Mouse (Mus musculus): Measurements from ENCODE around the gene Dcdc2c. TPM values are rescaled to one million over a fixed set of nuclear protein-coding genes. Genes with fewer than 3 reads are reported as not detected.

Gene Dcdc2c
- polyA plus RNA-seq, 1 experiment: 0.05 TPM

- H3K4me2 ChIP-seq (ENCODE audit: low read depth): no peak overlapping the region
- TF ChIP-seq MYOD1 (IDR thresholded peaks at IDR 0.05; ENCODE audit: control insufficient read depth in 1 of 3, insufficient read length in 2 of 3, low read depth in 2 of 3): no peak
- no peak for TF ChIP-seq POLR2AphosphoS2 (IDR thresholded peaks at IDR 0.05; ENCODE audit: insufficient read length, low read depth)
- no peak for TF ChIP-seq MAX (IDR thresholded peaks at IDR 0.05; ENCODE audit: low read depth)
- no peak for TF ChIP-seq POLR2A (IDR thresholded peaks at IDR 0.05; ENCODE audit: insufficient read length, low read depth)
- TF ChIP-seq REST (IDR thresholded peaks at IDR 0.05; ENCODE audit: insufficient read depth, insufficient read length): no peak
- TF ChIP-seq TCF12 (IDR thresholded peaks at IDR 0.05; ENCODE audit: insufficient read depth, poor library complexity, severe bottlenecking): no peak
- TF ChIP-seq E2F4 (IDR thresholded peaks at IDR 0.05; ENCODE audit: insufficient read depth): no peak
- no peak for TF ChIP-seq MYOG (IDR thresholded peaks at IDR 0.05; ENCODE audit: control insufficient read depth in 1 of 3, insufficient read depth in 1 of 3, insufficient read length in 2 of 3, low read depth in 2 of 3)
- TF ChIP-seq TCF3 (IDR thresholded peaks at IDR 0.05; ENCODE audit: insufficient read length, low read depth): no peak
- no peak for TF ChIP-seq CEBPB (IDR thresholded peaks at IDR 0.05; ENCODE audit: insufficient read depth, poor library complexity, severe bottlenecking)
- no peak for TF ChIP-seq USF1 (IDR thresholded peaks at IDR 0.05; ENCODE audit: low read depth)
- no peak for TF ChIP-seq SRF (IDR thresholded peaks at IDR 0.05; ENCODE audit: control insufficient read depth, insufficient read length, low read depth)
- no peak overlapping the region for H3K4me3 ChIP-seq
- H3ac ChIP-seq (ENCODE audit: control insufficient read depth, insufficient read length): no peak overlapping the region
- no peaks in the 10 kb centered on the region for H3K79me2 ChIP-seq (ENCODE audit: control insufficient read depth, insufficient read depth)
- H3K27me3 ChIP-seq (ENCODE audit: control insufficient read depth, insufficient read depth, insufficient read length): no peaks in the 10 kb centered on the region
- H3K36me3 ChIP-seq (ENCODE audit: control insufficient read depth, insufficient read depth): no peaks in the 10 kb centered on the region
Measured at GRCm38 (mm10) chr12:28584036-28584435, 31.8 kb upstream of the Dcdc2c start.

GRCm38 (mm10) chr12:28582423-28582822, 30.2 kb upstream of the Dcdc2c start, which contains the start of gene Allc:
Allc (minus strand) TSS chr12:28582523.
- no peak within 1 kb of the TSS for H3K4me2 ChIP-seq (ENCODE audit: low read depth)
- H3K36me3 ChIP-seq (ENCODE audit: control insufficient read depth, insufficient read depth): no peaks in the 10 kb centered on the region
- H3K27me3 ChIP-seq (ENCODE audit: control insufficient read depth, insufficient read depth, insufficient read length): peaks cover 4% of the 10 kb centered on the region
- no peaks in the 10 kb centered on the region for H3K79me2 ChIP-seq (ENCODE audit: control insufficient read depth, insufficient read depth)
- no peak within 1 kb of the TSS for H3K4me3 ChIP-seq
- TF ChIP-seq POLR2A (IDR thresholded peaks at IDR 0.05; ENCODE audit: insufficient read length, low read depth): no peak
- no peak for TF ChIP-seq MAX (IDR thresholded peaks at IDR 0.05; ENCODE audit: low read depth)
- no peak for TF ChIP-seq E2F4 (IDR thresholded peaks at IDR 0.05; ENCODE audit: insufficient read depth)
- TF ChIP-seq CEBPB (IDR thresholded peaks at IDR 0.05; ENCODE audit: insufficient read depth, poor library complexity, severe bottlenecking): no peak
- TF ChIP-seq TCF3 (IDR thresholded peaks at IDR 0.05; ENCODE audit: insufficient read length, low read depth): no peak
- TF ChIP-seq REST (IDR thresholded peaks at IDR 0.05; ENCODE audit: insufficient read depth, insufficient read length): no peak
- TF ChIP-seq USF1 (IDR thresholded peaks at IDR 0.05; ENCODE audit: low read depth): no peak
- no peak for TF ChIP-seq MYOD1 (IDR thresholded peaks at IDR 0.05; ENCODE audit: control insufficient read depth in 1 of 3, insufficient read length in 2 of 3, low read depth in 2 of 3)
- no peak for TF ChIP-seq MYOG (IDR thresholded peaks at IDR 0.05; ENCODE audit: control insufficient read depth in 1 of 3, insufficient read depth in 1 of 3, insufficient read length in 2 of 3, low read depth in 2 of 3)
- no peak for TF ChIP-seq TCF12 (IDR thresholded peaks at IDR 0.05; ENCODE audit: insufficient read depth, poor library complexity, severe bottlenecking)
- no peak for TF ChIP-seq SRF (IDR thresholded peaks at IDR 0.05; ENCODE audit: control insufficient read depth, insufficient read length, low read depth)
- no peak for TF ChIP-seq POLR2AphosphoS2 (IDR thresholded peaks at IDR 0.05; ENCODE audit: insufficient read length, low read depth)
- no peak within 1 kb of the TSS for H3ac ChIP-seq (ENCODE audit: control insufficient read depth, insufficient read length)

GRCm38 (mm10) chr12:28579132-28579531, 26.9 kb upstream of the Dcdc2c start:
- no peaks in the 10 kb centered on the region for H3K36me3 ChIP-seq (ENCODE audit: control insufficient read depth, insufficient read depth)

GRCm38 (mm10) chr12:28578147-28578546, 25.9 kb upstream of the Dcdc2c start:
- Histone ChIP-seq H3K79me2 (ENCODE audit: control insufficient read depth, insufficient read depth) (no peaks in the 10 kb centered on the region), H3K27me3 (ENCODE audit: control insufficient read depth, insufficient read depth, insufficient read length) (peaks cover 4% of the 10 kb centered on the region), H3K4me3 (no peak overlapping the region), H3K4me2 (ENCODE audit: low read depth) (no peak overlapping the region), H3K36me3 (ENCODE audit: control insufficient read depth, insufficient read depth) (no peaks in the 10 kb centered on the region), H3ac (ENCODE audit: control insufficient read depth, insufficient read length) (no peak overlapping the region)
- TF ChIP-seq MYOG (IDR thresholded peaks at IDR 0.05; ENCODE audit: control insufficient read depth in 1 of 3, insufficient read depth in 1 of 3, insufficient read length in 2 of 3, low read depth in 2 of 3) (no peak), MYOD1 (IDR thresholded peaks at IDR 0.05; ENCODE audit: control insufficient read depth in 1 of 3, insufficient read length in 2 of 3, low read depth in 2 of 3) (no peak), SRF (IDR thresholded peaks at IDR 0.05; ENCODE audit: control insufficient read depth, insufficient read length, low read depth) (no peak), REST (IDR thresholded peaks at IDR 0.05; ENCODE audit: insufficient read depth, insufficient read length) (no peak), USF1 (IDR thresholded peaks at IDR 0.05; ENCODE audit: low read depth) (no peak), POLR2A (IDR thresholded peaks at IDR 0.05; ENCODE audit: insufficient read length, low read depth) (no peak), TCF12 (IDR thresholded peaks at IDR 0.05; ENCODE audit: insufficient read depth, poor library complexity, severe bottlenecking) (no peak), CEBPB (IDR thresholded peaks at IDR 0.05; ENCODE audit: insufficient read depth, poor library complexity, severe bottlenecking) (no peak), E2F4 (IDR thresholded peaks at IDR 0.05; ENCODE audit: insufficient read depth) (no peak), MAX (IDR thresholded peaks at IDR 0.05; ENCODE audit: low read depth) (no peak), TCF3 (IDR thresholded peaks at IDR 0.05; ENCODE audit: insufficient read length, low read depth) (no peak), POLR2AphosphoS2 (IDR thresholded peaks at IDR 0.05; ENCODE audit: insufficient read length, low read depth) (no peak)

More at GRCm38 (mm10) chr12:28579132-28579531, 26.9 kb upstream of the Dcdc2c start:
- Histone ChIP-seq H3K27me3 (ENCODE audit: control insufficient read depth, insufficient read depth, insufficient read length) (peaks cover 4% of the 10 kb centered on the region), H3ac (ENCODE audit: control insufficient read depth, insufficient read length) (no peak overlapping the region), H3K4me2 (ENCODE audit: low read depth) (no peak overlapping the region), H3K79me2 (ENCODE audit: control insufficient read depth, insufficient read depth) (no peaks in the 10 kb centered on the region), H3K4me3 (no peak overlapping the region)
- TF ChIP-seq POLR2A (IDR thresholded peaks at IDR 0.05; ENCODE audit: insufficient read length, low read depth) (no peak), TCF12 (IDR thresholded peaks at IDR 0.05; ENCODE audit: insufficient read depth, poor library complexity, severe bottlenecking) (no peak), E2F4 (IDR thresholded peaks at IDR 0.05; ENCODE audit: insufficient read depth) (no peak), CEBPB (IDR thresholded peaks at IDR 0.05; ENCODE audit: insufficient read depth, poor library complexity, severe bottlenecking) (no peak), TCF3 (IDR thresholded peaks at IDR 0.05; ENCODE audit: insufficient read length, low read depth) (no peak), POLR2AphosphoS2 (IDR thresholded peaks at IDR 0.05; ENCODE audit: insufficient read length, low read depth) (no peak), REST (IDR thresholded peaks at IDR 0.05; ENCODE audit: insufficient read depth, insufficient read length) (no peak), MYOG (IDR thresholded peaks at IDR 0.05; ENCODE audit: control insufficient read depth in 1 of 3, insufficient read depth in 1 of 3, insufficient read length in 2 of 3, low read depth in 2 of 3) (no peak), SRF (IDR thresholded peaks at IDR 0.05; ENCODE audit: control insufficient read depth, insufficient read length, low read depth) (no peak), MYOD1 (IDR thresholded peaks at IDR 0.05; ENCODE audit: control insufficient read depth in 1 of 3, insufficient read length in 2 of 3, low read depth in 2 of 3) (no peak), USF1 (IDR thresholded peaks at IDR 0.05; ENCODE audit: low read depth) (no peak), MAX (IDR thresholded peaks at IDR 0.05; ENCODE audit: low read depth) (no peak)
